Mouse (Mus musculus): Measurements from ENCODE around the gene Xylt2. TPM values are rescaled to one million over a fixed set of nuclear protein-coding genes. Genes with fewer than 3 reads are reported as not detected.
"Not testable (repeated sequence)": the region's sequence is repeated elsewhere in the genome, so short reads cannot be mapped to it uniquely, and the experiment has no call there.

Gene Xylt2
- polyA plus RNA-seq, 1 experiment from 2014 or later = 23.2 TPM

GRCm38 (mm10) chr11:94701401-94702215 lies 24.3 kb upstream of the Xylt2 start:
- Histone ChIP-seq H3K36me3 (no peaks in the 10 kb centered on the region), H3K27me3 (peaks cover 11% of the 10 kb centered on the region), H3K4me1 (peaks cover 22% of the 10 kb centered on the region), H3K27ac (no peak overlapping the region), H3K9me3 (no peaks in the 10 kb centered on the region), H3K4me3 (peak overlapping the region; percentile 1; the same call in 1 of the 2 replicates), H3K4me2 (peak overlapping the region; percentile 43), H3K9ac (no peak overlapping the region)
- WGBS = 27% methylated on average over 27 of the region's 27 CpGs
- ATAC-seq (ENCODE audit: borderline replicate concordance, extremely low read depth, low FRiP score, low TSS enrichment) = no peak

- ATAC-seq (ENCODE audit: borderline replicate concordance, extremely low read depth, low FRiP score, low TSS enrichment) = no peak
- 98% methylated on average over 3 of the region's 3 CpGs for WGBS
Measured at GRCm38 (mm10) chr11:94699399-94699798, 22.1 kb upstream of the Xylt2 start.

DNA sequence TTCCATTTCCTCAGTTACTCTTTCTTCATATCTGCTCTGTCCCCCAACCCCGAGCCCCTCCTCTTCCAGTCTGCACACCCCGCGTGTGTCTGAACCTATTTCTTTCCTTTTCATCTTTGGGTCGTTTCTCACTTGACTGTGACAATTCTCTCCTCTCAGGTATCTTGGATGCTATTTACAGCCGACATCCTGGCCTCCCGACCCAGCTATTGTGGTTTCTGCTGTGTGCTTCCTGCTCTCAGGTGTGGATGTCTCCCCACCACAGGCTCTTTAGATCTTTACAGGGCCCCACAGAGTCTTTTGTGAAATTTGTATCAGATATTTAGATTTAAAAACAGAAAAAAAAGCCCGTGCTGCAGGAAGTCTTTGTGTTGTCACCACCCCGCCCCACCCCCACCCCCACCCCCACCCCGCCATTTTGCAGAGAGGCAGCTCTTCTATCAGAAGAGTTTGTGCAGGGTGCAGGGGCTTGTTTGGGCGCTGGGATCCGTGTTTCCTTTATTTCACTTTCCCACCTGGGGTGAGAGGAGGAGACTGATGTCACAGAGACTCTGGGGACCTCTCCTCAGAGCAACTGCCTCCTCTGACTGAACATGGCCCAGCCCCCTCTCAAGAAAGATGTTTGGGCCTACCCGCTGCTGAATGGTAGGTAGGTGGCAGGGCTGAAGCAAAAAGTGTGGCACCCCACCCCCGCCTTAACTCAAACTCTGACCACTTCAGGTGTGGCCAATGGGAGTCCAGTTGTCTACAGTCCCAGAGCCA lies 20.6 kb upstream of the Xylt2 start:
- Histone ChIP-seq H3K36me3 (no peaks in the 10 kb centered on the region), H3K9me3 (no peaks in the 10 kb centered on the region), H3K27ac (no peak overlapping the region), H3K4me1 (peaks cover 17% of the 10 kb centered on the region), H3K4me2 (no peak overlapping the region), H3K27me3 (peaks cover 11% of the 10 kb centered on the region), H3K4me3 (no peak overlapping the region), H3K9ac (no peak overlapping the region)
- 44% methylated on average over 13 of the region's 13 CpGs for WGBS
- no peak for ATAC-seq (ENCODE audit: borderline replicate concordance, extremely low read depth, low FRiP score, low TSS enrichment)

More at GRCm38 (mm10) chr11:94699399-94699798, 22.1 kb upstream of the Xylt2 start:
- H3K27ac ChIP-seq = no peak overlapping the region
- no peaks in the 10 kb centered on the region for H3K9me3 ChIP-seq
- peaks cover 22% of the 10 kb centered on the region for H3K4me1 ChIP-seq
- no peaks in the 10 kb centered on the region for H3K36me3 ChIP-seq
- H3K4me2 ChIP-seq = no peak overlapping the region
- H3K27me3 ChIP-seq = peaks cover 11% of the 10 kb centered on the region
- no peak overlapping the region for H3K9ac ChIP-seq
- no peak overlapping the region for H3K4me3 ChIP-seq

DNA sequence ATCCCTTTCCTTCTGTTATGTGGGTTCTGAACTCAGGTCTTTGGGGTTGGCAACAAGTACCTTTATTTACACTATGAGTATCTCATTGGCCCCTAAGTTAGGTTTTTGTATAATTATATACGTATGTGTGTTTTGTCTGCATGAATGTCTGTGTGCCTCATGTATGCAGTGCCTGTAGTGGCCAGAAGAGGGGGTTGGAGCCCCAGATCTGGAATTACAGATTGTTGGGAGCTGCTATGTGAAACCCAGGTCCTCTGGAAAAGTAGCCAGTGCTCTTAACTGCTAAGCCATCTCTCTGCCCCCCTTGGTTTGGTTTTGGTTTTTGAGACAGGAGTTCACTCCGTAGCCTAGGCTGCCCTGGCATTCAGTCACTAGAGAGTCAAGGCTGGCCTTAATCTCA lies 19.8 kb upstream of the Xylt2 start:
- no peaks in the 10 kb centered on the region for H3K9me3 ChIP-seq
- H3K4me2 ChIP-seq = no peak overlapping the region
- H3K4me1 ChIP-seq = peaks cover 16% of the 10 kb centered on the region
- H3K27ac ChIP-seq = no peak overlapping the region
- H3K4me3 ChIP-seq = no peak overlapping the region
- H3K36me3 ChIP-seq = no peaks in the 10 kb centered on the region
- ATAC-seq (ENCODE audit: borderline replicate concordance, extremely low read depth, low FRiP score, low TSS enrichment) = no peak
- whole genome bisulfite sequencing = 88% methylated on average over 2 of the region's 2 CpGs
- peaks cover 11% of the 10 kb centered on the region for H3K27me3 ChIP-seq
- no peak overlapping the region for H3K9ac ChIP-seq

DNA sequence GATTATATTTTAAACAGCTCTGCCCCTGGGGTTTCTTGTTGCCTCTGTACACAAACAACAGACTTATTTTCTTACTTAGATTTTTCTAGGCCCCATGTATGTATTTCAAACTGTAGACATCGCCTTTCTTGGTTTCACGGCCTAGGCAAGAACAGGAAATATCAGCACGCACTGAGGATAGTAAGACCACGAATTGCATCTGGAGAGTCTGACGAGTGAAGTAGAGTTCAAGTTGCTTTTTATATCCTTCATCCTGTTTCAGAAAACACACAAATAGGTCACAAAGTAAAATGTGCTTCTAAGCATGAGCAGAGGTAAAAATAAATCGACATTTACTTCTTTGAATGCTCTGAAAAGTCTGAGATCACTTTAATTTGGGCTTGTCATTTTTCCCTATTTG lies 18.2 kb upstream of the Xylt2 start:
- H3K4me3 ChIP-seq = no peak overlapping the region
- no peaks in the 10 kb centered on the region for H3K36me3 ChIP-seq
- H3K9me3 ChIP-seq = no peaks in the 10 kb centered on the region
- WGBS = 66% methylated on average over 6 of the region's 6 CpGs
- H3K9ac ChIP-seq = no peak overlapping the region
- no peak overlapping the region for H3K27ac ChIP-seq
- 0 out of 2 replicates have a peak, but pooled peaks cover 5% of the 10 kb centered on the region for H3K4me1 ChIP-seq
- no peaks in the 10 kb centered on the region for H3K27me3 ChIP-seq
- no peak overlapping the region for H3K4me2 ChIP-seq
- no peak for ATAC-seq (ENCODE audit: borderline replicate concordance, extremely low read depth, low FRiP score, low TSS enrichment)

GRCm38 (mm10) chr11:94692502-94692901 lies 15.2 kb upstream of the Xylt2 start:
- H3K27ac ChIP-seq; H3K4me3 ChIP-seq; H3K27me3 ChIP-seq; H3K9ac ChIP-seq; H3K4me1 ChIP-seq; ATAC-seq (ENCODE audit: borderline replicate concordance, extremely low read depth, low FRiP score, low TSS enrichment); H3K4me2 ChIP-seq; H3K9me3 ChIP-seq; H3K36me3 ChIP-seq: not testable (repeated sequence)

GRCm38 (mm10) chr11:94687178-94687577 lies 9.9 kb upstream of the Xylt2 start:
- H3K27ac ChIP-seq = no peak overlapping the region
- no peaks in the 10 kb centered on the region for H3K4me1 ChIP-seq
- no peak overlapping the region for H3K4me2 ChIP-seq
- WGBS = 73% methylated on average over 6 of the region's 6 CpGs
- ATAC-seq (ENCODE audit: borderline replicate concordance, extremely low read depth, low FRiP score, low TSS enrichment) = no peak
- no peak overlapping the region for H3K9ac ChIP-seq
- H3K9me3 ChIP-seq = no peaks in the 10 kb centered on the region
- H3K4me3 ChIP-seq = no peak overlapping the region
- no peaks in the 10 kb centered on the region for H3K36me3 ChIP-seq
- no peaks in the 10 kb centered on the region for H3K27me3 ChIP-seq

DNA sequence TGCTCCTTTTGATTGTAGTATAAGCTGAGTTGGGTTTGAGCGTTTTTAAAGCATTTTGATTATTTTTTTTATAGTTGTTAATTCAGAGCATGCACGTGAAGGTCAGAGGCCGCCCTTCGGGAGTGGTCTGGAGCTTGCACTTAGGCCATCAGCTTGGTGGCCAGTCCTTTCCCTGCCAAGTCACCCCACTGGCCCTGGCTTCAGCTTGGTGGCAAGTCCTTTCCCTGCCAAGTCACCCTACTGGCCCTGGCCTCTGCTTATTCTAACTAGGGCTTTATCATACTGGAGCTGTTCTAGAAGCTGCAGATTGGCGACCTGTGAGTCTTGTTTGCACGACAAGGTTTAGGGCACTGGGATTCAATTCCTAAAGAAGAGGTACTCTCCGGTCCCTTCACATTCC lies 5.1 kb upstream of the Xylt2 start:
- ATAC-seq (ENCODE audit: borderline replicate concordance, extremely low read depth, low FRiP score, low TSS enrichment) = no peak
- no peaks in the 10 kb centered on the region for H3K27me3 ChIP-seq
- H3K9me3 ChIP-seq = no peaks in the 10 kb centered on the region
- peaks cover 4% of the 10 kb centered on the region; the same call in 1 of the 2 replicates for H3K4me1 ChIP-seq
- no peak overlapping the region for H3K4me2 ChIP-seq
- 66% methylated on average over 7 of the region's 7 CpGs for WGBS
- no peak overlapping the region for H3K9ac ChIP-seq
- no peak overlapping the region for H3K27ac ChIP-seq
- no peaks in the 10 kb centered on the region for H3K36me3 ChIP-seq
- no peak overlapping the region for H3K4me3 ChIP-seq

GRCm38 (mm10) chr11:94681640-94682039 lies 4.3 kb upstream of the Xylt2 start:
- no peaks in the 10 kb centered on the region for H3K9me3 ChIP-seq
- no peak for ATAC-seq (ENCODE audit: borderline replicate concordance, extremely low read depth, low FRiP score, low TSS enrichment)
- no peak overlapping the region for H3K4me3 ChIP-seq
- no peak overlapping the region for H3K27ac ChIP-seq
- H3K27me3 ChIP-seq = no peaks in the 10 kb centered on the region
- no peaks in the 10 kb centered on the region for H3K36me3 ChIP-seq
- 67% methylated on average over 4 of the region's 4 CpGs for WGBS
- H3K4me1 ChIP-seq = peaks cover 4% of the 10 kb centered on the region; the same call in 1 of the 2 replicates
- H3K4me2 ChIP-seq = no peak overlapping the region
- no peak overlapping the region for H3K9ac ChIP-seq

DNA sequence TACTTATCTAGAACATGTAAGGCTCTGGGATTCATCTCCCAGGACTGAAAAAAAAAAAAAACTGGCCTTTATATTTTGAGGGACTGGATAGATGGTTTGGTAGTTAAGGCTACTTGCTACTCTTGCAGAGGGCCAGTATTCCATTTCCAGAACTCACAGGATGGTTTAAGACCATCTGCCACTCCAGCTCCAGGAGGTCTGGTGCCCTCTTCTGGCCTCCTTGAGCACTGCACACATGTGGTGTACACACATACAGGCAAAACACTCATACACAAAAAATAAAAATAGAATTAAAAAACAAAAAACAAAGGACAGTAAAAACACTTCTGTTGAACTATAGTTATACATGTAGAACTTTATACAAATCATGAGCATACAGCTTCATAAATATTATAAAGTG lies 3.3 kb upstream of the Xylt2 start:
- Histone ChIP-seq H3K4me1 (peaks cover 14% of the 10 kb centered on the region), H3K27ac (no peak overlapping the region), H3K9me3 (no peaks in the 10 kb centered on the region), H3K36me3 (no peaks in the 10 kb centered on the region), H3K4me3 (no peak overlapping the region), H3K27me3 (no peaks in the 10 kb centered on the region), H3K9ac (no peak overlapping the region), H3K4me2 (no peak overlapping the region)
- no peak for ATAC-seq (ENCODE audit: borderline replicate concordance, extremely low read depth, low FRiP score, low TSS enrichment)

DNA sequence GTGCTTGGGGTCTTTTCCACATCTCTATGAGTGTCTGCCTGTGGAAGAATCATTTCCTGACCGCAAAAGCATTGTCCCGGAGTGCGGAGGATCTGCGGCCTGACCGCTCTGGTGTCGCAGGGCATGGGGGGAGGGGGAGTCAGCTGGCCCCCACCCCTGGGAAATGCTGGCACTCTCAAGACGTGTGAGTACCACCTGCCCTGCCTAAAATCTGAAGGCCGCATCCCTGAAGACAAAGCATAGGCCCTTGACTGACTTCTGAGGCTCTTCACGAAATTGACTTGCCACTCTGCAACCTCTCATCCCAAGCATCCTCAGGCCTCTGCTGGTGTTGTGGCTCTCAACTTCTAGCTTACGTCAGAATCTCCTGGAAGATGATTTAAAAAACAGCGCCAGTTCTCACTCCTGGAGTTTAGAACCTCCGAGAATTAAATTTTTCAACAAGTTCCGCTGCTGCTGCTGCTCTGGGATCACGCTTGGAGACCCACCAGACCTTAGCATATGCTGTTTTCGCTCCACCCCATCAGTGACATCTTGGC lies 361 bp upstream of the Xylt2 start:
- ATAC-seq (ENCODE audit: borderline replicate concordance, extremely low read depth, low FRiP score, low TSS enrichment) = no peak
- H3K4me3 ChIP-seq = peak overlapping the region; percentile 96
- peak overlapping the region; percentile 98 for H3K9ac ChIP-seq
- H3K4me1 ChIP-seq = peaks cover 31% of the 10 kb centered on the region
- no peaks in the 10 kb centered on the region for H3K36me3 ChIP-seq
- no peaks in the 10 kb centered on the region for H3K9me3 ChIP-seq
- no peaks in the 10 kb centered on the region for H3K27me3 ChIP-seq
- WGBS = 31% methylated on average over 15 of the region's 15 CpGs
- no peak overlapping the region for H3K27ac ChIP-seq
- H3K4me2 ChIP-seq = peak overlapping the region; percentile 67

DNA sequence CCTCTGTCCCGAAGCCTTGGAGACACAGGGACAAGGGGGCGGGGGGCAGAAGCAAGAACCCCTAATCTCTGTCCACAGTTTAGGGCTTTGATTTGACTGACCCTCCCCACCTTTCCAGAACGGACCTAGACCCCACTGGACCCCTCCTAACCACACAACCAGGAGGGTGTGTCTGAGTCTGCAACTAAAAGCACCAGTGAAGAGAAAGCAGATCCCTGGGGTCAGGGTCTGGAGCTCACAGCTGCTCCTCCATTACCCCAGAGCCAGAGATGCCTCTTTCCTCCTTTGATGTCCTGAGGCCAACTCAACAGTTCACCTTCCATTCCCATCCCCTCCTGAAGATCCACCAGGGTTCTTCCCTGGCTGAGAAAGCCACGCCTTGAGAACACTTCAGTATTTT lies 1.0 kb downstream of the Xylt2 start:
- no peaks in the 10 kb centered on the region for H3K27me3 ChIP-seq
- no peak for ATAC-seq (ENCODE audit: borderline replicate concordance, extremely low read depth, low FRiP score, low TSS enrichment)
- WGBS = 40% methylated on average over 4 of the region's 4 CpGs
- peak overlapping the region; percentile 98 for H3K9ac ChIP-seq
- peak overlapping the region; percentile 96 for H3K4me3 ChIP-seq
- H3K27ac ChIP-seq = peak overlapping the region; percentile 84; the same call in 1 of the 2 replicates
- H3K36me3 ChIP-seq = no peaks in the 10 kb centered on the region
- peaks cover 31% of the 10 kb centered on the region for H3K4me1 ChIP-seq
- H3K9me3 ChIP-seq = no peaks in the 10 kb centered on the region
- peak overlapping the region; percentile 67 for H3K4me2 ChIP-seq
